Mouse (Mus musculus) embryo, embryonic 10.5 days (tissue): Measurements from ENCODE around the gene Gm21732.
"Not testable (repeated sequence)": the region's sequence is repeated elsewhere in the genome, so short reads cannot be mapped to it uniquely, and the experiment has no call there.

Experiments
- DNase-seq: peaks from one replicate; pipeline ENCODE4 v3.0.0-alpha.2; 2015; ENCODE audit warnings: low spot score

The Gm21732 gene

GRCm38 (mm10) chrY:38575591-38575990 is at the start of gene Gm21732:
Gm21732 (minus strand) TSS chrY:38575691.
- not testable (repeated sequence) for DNase-seq
